Mouse (Mus musculus): ENCODE results near the gene Gpr18. TPM values are rescaled to one million over a fixed set of nuclear protein-coding genes. Genes with fewer than 3 reads are reported as not detected.

Gpr18 gene
- 5.6 and 8.3 TPM in 2 replicates for polyA plus RNA-seq (2012; rRNA removed)

DNA sequence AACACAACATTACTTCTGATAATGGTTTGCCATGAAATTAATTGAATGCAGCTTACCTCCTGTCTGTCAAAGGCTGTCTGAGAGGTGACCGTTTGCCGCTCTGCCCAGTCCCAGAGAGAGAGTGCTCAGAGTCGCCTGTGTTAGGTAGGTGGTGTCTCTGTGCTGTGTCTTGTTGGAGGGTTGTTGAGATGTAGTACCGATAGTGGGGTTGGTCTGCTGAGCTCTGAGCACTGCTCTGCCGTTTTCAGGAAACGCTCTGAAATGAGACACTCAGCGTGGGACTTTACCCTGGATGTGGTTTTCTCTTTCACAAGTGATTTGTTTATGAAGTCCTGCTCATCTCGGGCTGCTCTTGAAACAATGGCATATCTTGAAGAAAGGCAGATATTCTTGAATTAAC, at the start of gene Gpr18:
Gene Gpr18, minus strand, starts transcription at position 161 of the 400 bp plus-strand sequence.
- Histone ChIP-seq H3K4me3 (replicated peaks; ENCODE audit: extremely low read depth, low read depth, low read length) (peak within 1 kb of the TSS; percentile 48), H3K4me1 (ENCODE audit: control insufficient read depth, insufficient read depth, low read length) (no peaks in the 10 kb centered on the region)
- DNase-seq: no peak
- TF ChIP-seq CTCF (IDR thresholded peaks at IDR 0.05; ENCODE audit: insufficient read depth, low read length) (no peak), POLR2A (IDR thresholded peaks at IDR 0.05; ENCODE audit: borderline replicate concordance, extremely low read depth, low read depth, low read length) (0 out of 2 replicates have a peak, but pooled peaks have one; percentile 13)
- 58% methylated on average over 8 of the region's 8 CpGs for WGBS

DNA sequence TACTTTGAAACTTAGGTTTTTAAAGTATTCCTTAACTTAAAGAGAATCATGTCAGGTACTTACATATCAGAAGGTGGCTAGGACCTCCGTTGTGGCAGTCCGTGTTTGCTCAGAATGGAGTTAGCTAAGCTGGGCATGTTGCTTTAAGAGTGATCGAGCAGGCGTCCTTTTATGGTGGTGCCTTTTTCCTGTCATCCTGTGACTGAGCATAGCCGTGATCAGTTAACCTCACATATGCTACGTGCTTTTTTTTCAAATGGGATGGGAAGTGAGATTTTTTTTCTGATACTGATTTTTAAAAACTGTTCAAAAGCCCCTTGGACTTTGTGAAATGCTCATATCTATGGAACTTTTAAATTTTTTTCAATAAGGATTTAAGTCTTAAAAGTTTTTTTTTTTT, 49.4 kb upstream of the Gpr18 start, which contains the start of gene Gpr183:
Gene Gpr183, minus strand, starts transcription at position 206 of the 400 bp plus-strand sequence.
- WGBS: 31% methylated on average over 6 of the region's 6 CpGs
- no peak for DNase-seq
- Histone ChIP-seq H3K4me1 (ENCODE audit: control insufficient read depth, insufficient read depth, low read length) (peaks cover 13% of the 10 kb centered on the region), H3K4me3 (replicated peaks; ENCODE audit: extremely low read depth, low read depth, low read length) (no peak within 1 kb of the TSS)
- TF ChIP-seq CTCF (IDR thresholded peaks at IDR 0.05; ENCODE audit: insufficient read depth, low read length) (no peak), POLR2A (IDR thresholded peaks at IDR 0.05; ENCODE audit: borderline replicate concordance, extremely low read depth, low read depth, low read length) (no peak)

- WGBS: 32% methylated on average over 4 of the region's 4 CpGs
- no peak for TF ChIP-seq CTCF (IDR thresholded peaks at IDR 0.05; ENCODE audit: insufficient read depth, low read length)
- no peak for TF ChIP-seq POLR2A (IDR thresholded peaks at IDR 0.05; ENCODE audit: borderline replicate concordance, extremely low read depth, low read depth, low read length)
- H3K4me1 ChIP-seq (ENCODE audit: control insufficient read depth, insufficient read depth, low read length): peaks cover 13% of the 10 kb centered on the region
- DNase-seq: no peak
- H3K4me3 ChIP-seq (replicated peaks; ENCODE audit: extremely low read depth, low read depth, low read length): peak overlapping the region; percentile 49
Measured at GRCm38 (mm10) chr14:121963942-121964335, 48.4 kb upstream of the Gpr18 start.

- Histone ChIP-seq H3K4me1 (ENCODE audit: control insufficient read depth, insufficient read depth, low read length) (peaks cover 13% of the 10 kb centered on the region), H3K4me3 (replicated peaks; ENCODE audit: extremely low read depth, low read depth, low read length) (peak overlapping the region; percentile 49)
- 49% methylated on average over 9 of the region's 9 CpGs for WGBS
- no peak for DNase-seq
- TF ChIP-seq CTCF (IDR thresholded peaks at IDR 0.05; ENCODE audit: insufficient read depth, low read length) (no peak), POLR2A (IDR thresholded peaks at IDR 0.05; ENCODE audit: borderline replicate concordance, extremely low read depth, low read depth, low read length) (no peak)
Measured at GRCm38 (mm10) chr14:121963251-121963941, 47.8 kb upstream of the Gpr18 start.

GRCm38 (mm10) chr14:121962128-121962890, 46.7 kb upstream of the Gpr18 start:
- no peak for DNase-seq
- Histone ChIP-seq H3K4me3 (replicated peaks; ENCODE audit: extremely low read depth, low read depth, low read length) (peak overlapping the region; percentile 5), H3K4me1 (ENCODE audit: control insufficient read depth, insufficient read depth, low read length) (peaks cover 13% of the 10 kb centered on the region)
- TF ChIP-seq CTCF (IDR thresholded peaks at IDR 0.05; ENCODE audit: insufficient read depth, low read length): no peak
- TF ChIP-seq POLR2A (IDR thresholded peaks at IDR 0.05; ENCODE audit: borderline replicate concordance, extremely low read depth, low read depth, low read length): no peak
- 55% methylated on average over 14 of the region's 14 CpGs for WGBS

- Histone ChIP-seq H3K4me3 (replicated peaks; ENCODE audit: extremely low read depth, low read depth, low read length) (no peak overlapping the region), H3K4me1 (ENCODE audit: control insufficient read depth, insufficient read depth, low read length) (peaks cover 13% of the 10 kb centered on the region)
- no peak for DNase-seq
- TF ChIP-seq CTCF (IDR thresholded peaks at IDR 0.05; ENCODE audit: insufficient read depth, low read length) (no peak), POLR2A (IDR thresholded peaks at IDR 0.05; ENCODE audit: borderline replicate concordance, extremely low read depth, low read depth, low read length) (no peak)
- 72% methylated on average over 12 of the region's 12 CpGs for WGBS
Measured at GRCm38 (mm10) chr14:121961496-121962127, 46.0 kb upstream of the Gpr18 start.

- Histone ChIP-seq H3K4me1 (ENCODE audit: control insufficient read depth, insufficient read depth, low read length) (peaks cover 13% of the 10 kb centered on the region), H3K4me3 (replicated peaks; ENCODE audit: extremely low read depth, low read depth, low read length) (no peak overlapping the region)
- WGBS: 58% methylated on average over 6 of the region's 6 CpGs
- TF ChIP-seq POLR2A (IDR thresholded peaks at IDR 0.05; ENCODE audit: borderline replicate concordance, extremely low read depth, low read depth, low read length) (no peak), CTCF (IDR thresholded peaks at IDR 0.05; ENCODE audit: insufficient read depth, low read length) (no peak)
- DNase-seq: no peak
Measured at GRCm38 (mm10) chr14:121960997-121961396, 45.4 kb upstream of the Gpr18 start.

DNA sequence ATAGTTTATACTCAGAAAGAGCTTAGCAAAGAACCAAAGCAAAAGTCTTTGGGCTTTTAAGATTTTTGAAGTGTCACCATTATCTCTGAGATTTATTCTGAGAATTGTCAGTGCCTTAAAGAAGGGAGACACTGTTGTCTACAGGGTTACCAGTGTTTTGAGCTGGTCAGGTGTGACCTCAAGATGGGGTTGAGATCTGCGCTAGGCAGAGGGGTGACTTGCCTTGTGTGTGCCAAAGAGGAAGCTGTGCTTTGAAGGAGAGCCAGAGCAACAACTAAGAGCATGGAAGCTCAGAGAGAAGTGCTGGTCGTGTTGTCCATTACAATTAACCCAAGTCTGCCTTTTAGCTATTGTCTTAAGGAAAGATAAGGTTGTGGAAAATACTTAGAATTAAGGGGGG, 45.0 kb upstream of the Gpr18 start:
- DNase-seq: no peak
- no peak overlapping the region for H3K4me3 ChIP-seq (replicated peaks; ENCODE audit: extremely low read depth, low read depth, low read length)
- peaks cover 11% of the 10 kb centered on the region for H3K4me1 ChIP-seq (ENCODE audit: control insufficient read depth, insufficient read depth, low read length)
- no peak for TF ChIP-seq POLR2A (IDR thresholded peaks at IDR 0.05; ENCODE audit: borderline replicate concordance, extremely low read depth, low read depth, low read length)
- WGBS: 67% methylated on average over 2 of the region's 2 CpGs

DNA sequence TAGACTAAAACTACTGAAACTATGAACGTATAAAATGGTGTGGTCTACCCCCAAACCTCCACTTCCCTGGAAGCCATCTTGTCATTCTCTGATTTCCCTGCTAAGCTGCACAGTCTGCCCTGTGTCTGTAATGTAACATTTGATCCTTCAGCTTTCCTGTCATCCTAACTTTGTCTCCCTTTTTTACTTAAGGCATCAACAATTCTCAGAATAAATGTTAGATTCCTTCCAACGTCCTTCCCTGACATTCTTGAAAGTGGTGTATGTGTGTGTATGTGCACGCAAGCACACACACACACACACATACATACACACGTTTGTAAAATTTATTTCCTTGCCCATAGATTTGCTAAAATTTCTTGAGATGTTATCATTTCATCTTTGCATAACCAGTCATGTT, 44.5 kb upstream of the Gpr18 start:
- DNase-seq: no peak
- Histone ChIP-seq H3K4me3 (replicated peaks; ENCODE audit: extremely low read depth, low read depth, low read length) (no peak overlapping the region), H3K4me1 (ENCODE audit: control insufficient read depth, insufficient read depth, low read length) (peaks cover 11% of the 10 kb centered on the region)
- WGBS: 83% methylated on average over 4 of the region's 4 CpGs
- TF ChIP-seq POLR2A (IDR thresholded peaks at IDR 0.05; ENCODE audit: borderline replicate concordance, extremely low read depth, low read depth, low read length) (no peak), CTCF (IDR thresholded peaks at IDR 0.05; ENCODE audit: insufficient read depth, low read length) (no peak)
